In the genomic region with DNA sequence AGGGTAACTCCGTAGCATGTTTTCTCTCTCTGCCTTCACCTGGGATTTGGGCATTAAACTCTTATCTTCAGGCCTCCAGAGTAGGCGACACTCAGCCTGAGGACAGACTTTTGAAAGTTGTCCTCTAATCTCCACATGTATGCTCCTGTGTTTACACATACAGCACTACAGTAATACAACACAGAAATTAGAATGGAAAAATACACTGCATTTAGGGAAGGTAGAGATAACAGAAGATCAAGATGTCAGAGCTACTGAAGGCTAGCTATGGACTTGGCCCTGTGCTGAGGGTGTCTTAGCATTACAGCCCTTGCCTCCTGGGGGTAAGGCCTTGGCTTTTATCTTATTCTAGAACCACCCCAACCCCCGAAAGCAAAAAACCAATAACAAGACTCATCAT, we compare ENCODE assay signal across 25 mouse cellular contexts. TPM values are rescaled to one million over a fixed set of nuclear protein-coding genes. Genes with fewer than 3 reads are reported as not detected.
DNase-seq lines count a peak whose midpoint lies in the region; ATAC-seq and TF ChIP-seq lines count a peak whose summit lies in the region.
"Had no signal": no experiment of that assay in that cellular context is flagged by ENCODE, and none has a peak within 500 bp of the region (broad histone marks: within the 10 kb centered on the region; RNA-seq: fewer than 3 reads in every experiment).

No protein-coding gene starts in this region.

- DNase-seq in heart, adult 11 months, result peak; percentile 27
- DNase-seq in liver, embryonic 13.5 days, result no peak
- no peak for DNase-seq in liver, postnatal 0 days
- DNase-seq in lung, postnatal 14 days, result no peak
- DNase-seq: adrenal gland, adult 2 months; adrenal gland, postnatal 10 days; adrenal gland, postnatal 25 days; B cell, adult 2 months; cerebellum, adult 11 months; cerebellum, adult 18-20 months; cerebellum, adult 8-10 months; cerebellum, adult 9-11 months; cerebellum, postnatal 14 days; cerebellum, postnatal 36 days; embryo, embryonic 11 days; forebrain, postnatal 0 days had no signal

- TF ChIP-seq EP300 in liver, postnatal 0 days (IDR thresholded peaks at IDR 0.05; ENCODE audit: low read depth), result no peak

- peaks cover 7% of the 10 kb centered on the region for H3K36me3 ChIP-seq in heart, embryonic 12.5 days
- 0 out of 2 replicates have a peak, but pooled peaks cover 2% of the 10 kb centered on the region for H3K36me3 ChIP-seq in liver, embryonic 13.5 days
- H3K36me3 ChIP-seq in liver, postnatal 0 days (replicated peaks; ENCODE audit: insufficient read depth, low read length), result peaks cover 15% of the 10 kb centered on the region; the same call in 1 of the 2 replicates

- H3K9me3 ChIP-seq in heart, embryonic 12.5 days (replicated peaks), result no peaks in the 10 kb centered on the region
- no peaks in the 10 kb centered on the region for H3K9me3 ChIP-seq in liver, embryonic 13.5 days (replicated peaks)
- no peaks in the 10 kb centered on the region for H3K9me3 ChIP-seq in liver, postnatal 0 days (ENCODE audit: low read length)
- H3K9me3 ChIP-seq: embryonic facial prominence, embryonic 13.5 days; embryonic facial prominence, embryonic 15.5 days; forebrain, embryonic 13.5 days; forebrain, embryonic 15.5 days; G1E had no signal

- no peaks in the 10 kb centered on the region for H3K4me1 ChIP-seq in heart, embryonic 12.5 days (replicated peaks)
- peaks cover 32% of the 10 kb centered on the region for H3K4me1 ChIP-seq in liver, embryonic 13.5 days (replicated peaks)
- H3K4me1 ChIP-seq in liver, postnatal 0 days (ENCODE audit: insufficient read depth), result peaks cover 6% of the 10 kb centered on the region; the same call in 1 of the 2 replicates
- H3K4me1 ChIP-seq: embryonic facial prominence, embryonic 13.5 days; embryonic facial prominence, embryonic 15.5 days; forebrain, embryonic 13.5 days; forebrain, embryonic 15.5 days had no signal

- 72% methylated on average over 3 of the region's 3 CpGs for WGBS in heart, embryonic 12.5 days
- 37% methylated on average over 3 of the region's 3 CpGs for WGBS in liver, embryonic 13.5 days (ENCODE audit: insufficient replicate concordance)
- 68% methylated on average over 3 of the region's 3 CpGs for WGBS in liver, postnatal 0 days (ENCODE audit: insufficient replicate concordance)

- no peaks in the 10 kb centered on the region for H3K27me3 ChIP-seq in heart, embryonic 12.5 days (replicated peaks)
- no peaks in the 10 kb centered on the region for H3K27me3 ChIP-seq in liver, embryonic 13.5 days
- H3K27me3 ChIP-seq in liver, postnatal 0 days (ENCODE audit: insufficient read depth, low read length), result no peaks in the 10 kb centered on the region
- H3K27me3 ChIP-seq: CH12.LX; embryonic facial prominence, embryonic 13.5 days; embryonic facial prominence, embryonic 15.5 days; forebrain, embryonic 13.5 days; forebrain, embryonic 15.5 days had no signal

- H3K27ac ChIP-seq in heart, embryonic 12.5 days (ENCODE audit: poor library complexity, severe bottlenecking), result no peak overlapping the region
- no peak overlapping the region for H3K27ac ChIP-seq in liver, embryonic 13.5 days
- H3K27ac ChIP-seq in liver, postnatal 0 days (ENCODE audit: low read depth), result no peak overlapping the region
- H3K27ac ChIP-seq: embryonic facial prominence, embryonic 13.5 days; embryonic facial prominence, embryonic 15.5 days; forebrain, embryonic 13.5 days; forebrain, embryonic 15.5 days had no signal

- ATAC-seq in heart, embryonic 12.5 days (ENCODE audit: insufficient number of reproducible peaks, low FRiP score), result no peak
- 0 out of 2 replicates have a peak, but pooled peaks have one; percentile 18 for ATAC-seq in liver, embryonic 13.5 days (ENCODE audit: low read depth)
- no peak for ATAC-seq in liver, postnatal 0 days
- ATAC-seq: CD4-positive, CD25-positive, alpha-beta regulatory T cell, adult 4 months; forebrain, embryonic 13.5 days; forebrain, embryonic 15.5 days; forebrain, postnatal 0 days had no signal

- TF ChIP-seq CTCF in liver, postnatal 0 days (IDR thresholded peaks at IDR 0.05; ENCODE audit: low read depth), result no peak

- no peak overlapping the region for H3K9ac ChIP-seq in heart, embryonic 12.5 days
- H3K9ac ChIP-seq in liver, embryonic 13.5 days, result no peak overlapping the region
- no peak overlapping the region for H3K9ac ChIP-seq in liver, postnatal 0 days (replicated peaks)
- H3K9ac ChIP-seq: embryonic facial prominence, embryonic 13.5 days; embryonic facial prominence, embryonic 15.5 days; forebrain, embryonic 13.5 days; forebrain, embryonic 15.5 days; forebrain, postnatal 0 days had no signal

- H3K4me3 ChIP-seq in heart, embryonic 12.5 days, result no peak overlapping the region
- H3K4me3 ChIP-seq in liver, embryonic 13.5 days (replicated peaks), result no peak overlapping the region
- H3K4me3 ChIP-seq in liver, postnatal 0 days (ENCODE audit: low read depth, low read length), result no peak overlapping the region
- H3K4me3 ChIP-seq: embryonic facial prominence, embryonic 13.5 days; embryonic facial prominence, embryonic 15.5 days; erythroblast, embryonic 14.5 days; forebrain, embryonic 13.5 days; forebrain, embryonic 15.5 days had no signal

- H3K4me2 ChIP-seq in heart, embryonic 12.5 days, result no peak overlapping the region
- H3K4me2 ChIP-seq in liver, embryonic 13.5 days, result no peak overlapping the region
- H3K4me2 ChIP-seq in liver, postnatal 0 days (ENCODE audit: low read depth, low read length), result no peak overlapping the region
- H3K4me2 ChIP-seq: embryonic facial prominence, embryonic 13.5 days; embryonic facial prominence, embryonic 15.5 days; forebrain, embryonic 13.5 days; forebrain, embryonic 15.5 days had no signal

RNA-seq across cellular contexts. Expression of a gene that starts 8.7 kb away (rescaled TPM):
- 20.6 and 23.6 TPM in 2 replicates for polyA plus RNA-seq in heart, embryonic 12.5 days (2016; fragmentation: Nextera tagmentation; extraction: Ambion mirVana)
- 20.0 and 25.1 TPM in 2 replicates for polyA plus RNA-seq in liver, embryonic 13.5 days (2015; fragmentation: Nextera tagmentation; extraction: Ambion mirVana)
- polyA plus RNA-seq in liver, postnatal 0 days (2015; fragmentation: Nextera tagmentation; extraction: Ambion mirVana), result 12.3 and 13.6 TPM in 2 replicates

RNA-seq across cellular contexts. Expression of a gene that starts 17.6 kb away (rescaled TPM):
- polyA plus RNA-seq in heart, embryonic 12.5 days (2016; fragmentation: Nextera tagmentation; extraction: Ambion mirVana), result 44.8 and 48.2 TPM in 2 replicates
- 46.4 and 54.0 TPM in 2 replicates for polyA plus RNA-seq in liver, embryonic 13.5 days (2015; fragmentation: Nextera tagmentation; extraction: Ambion mirVana)
- 30.5 and 31.1 TPM in 2 replicates for polyA plus RNA-seq in liver, postnatal 0 days (2015; fragmentation: Nextera tagmentation; extraction: Ambion mirVana)

RNA-seq across cellular contexts. Expression of a gene that starts 17.8 kb away (rescaled TPM):
- polyA plus RNA-seq in heart, embryonic 12.5 days (2016; fragmentation: Nextera tagmentation; extraction: Ambion mirVana), result 6.2 and 6.3 TPM in 2 replicates
- polyA plus RNA-seq in liver, embryonic 13.5 days (2015; fragmentation: Nextera tagmentation; extraction: Ambion mirVana), result 3.0 and 3.4 TPM in 2 replicates
- 26.4 and 27.6 TPM in 2 replicates for polyA plus RNA-seq in liver, postnatal 0 days (2015; fragmentation: Nextera tagmentation; extraction: Ambion mirVana)

RNA-seq across cellular contexts. Expression of a gene that starts 49.6 kb away (rescaled TPM):
- 3.0 and 3.9 TPM in 2 replicates for polyA plus RNA-seq in heart, embryonic 12.5 days (2016; fragmentation: Nextera tagmentation; extraction: Ambion mirVana)
- polyA plus RNA-seq in liver, embryonic 13.5 days (2015; fragmentation: Nextera tagmentation; extraction: Ambion mirVana), result 0.35 and 0.39 TPM in 2 replicates
- polyA plus RNA-seq in liver, postnatal 0 days (2015; fragmentation: Nextera tagmentation; extraction: Ambion mirVana), result 0.22 and 0.39 TPM in 2 replicates
- polyA plus RNA-seq: erythroblast, embryonic 14.5 days; G1E had no signal
